Mouse (Mus musculus): ENCODE measurements at regions not wholly inside any gene's neighbourhood (a gene's known extent, or its start where the extent isn't known, plus 50 kb on each side); places are given as distances from the start of the nearest gene placed in this dataset.

- TF ChIP-seq MAX (IDR thresholded peaks at IDR 0.05; ENCODE audit: low read depth), result no peak
- no peak for TF ChIP-seq POLR2A (IDR thresholded peaks at IDR 0.05; ENCODE audit: insufficient read length, low read depth)
- no peak for TF ChIP-seq USF1 (IDR thresholded peaks at IDR 0.05; ENCODE audit: low read depth)
- TF ChIP-seq CEBPB (IDR thresholded peaks at IDR 0.05; ENCODE audit: insufficient read depth, poor library complexity, severe bottlenecking), result no peak
- TF ChIP-seq REST (IDR thresholded peaks at IDR 0.05; ENCODE audit: insufficient read depth, insufficient read length), result no peak
- TF ChIP-seq POLR2AphosphoS2 (IDR thresholded peaks at IDR 0.05; ENCODE audit: insufficient read length, low read depth), result no peak
- no peak for TF ChIP-seq E2F4 (IDR thresholded peaks at IDR 0.05; ENCODE audit: insufficient read depth)
- no peak for TF ChIP-seq TCF3 (IDR thresholded peaks at IDR 0.05; ENCODE audit: insufficient read length, low read depth)
- no peak for TF ChIP-seq TCF12 (IDR thresholded peaks at IDR 0.05; ENCODE audit: insufficient read depth, poor library complexity, severe bottlenecking)
- no peak for TF ChIP-seq SRF (IDR thresholded peaks at IDR 0.05; ENCODE audit: control insufficient read depth, insufficient read length, low read depth)
Measured at GRCm38 (mm10) chr14:102868160-102868559, 114.3 kb downstream of the Kctd12 start.

Measured in myocyte (in vitro differentiated cells).